Mouse (Mus musculus) frontal cortex, adult (tissue): ENCODE data around the gene Rom1.
A peak's percentile ranks its signal among the peaks of the same experiment; 100 is the strongest.
"Not testable (repeated sequence)": the region's sequence is repeated elsewhere in the genome, so short reads cannot be mapped to it uniquely, and the experiment has no call there.

ENCODE experiments used
- ATAC-seq: cut with Nextera tagmentation; 2 replicates; pipeline ENCODE4 v1.9.2; 2017; ENCODE audit warnings: mild to moderate bottlenecking, moderate library complexity, mixed read lengths; ENCODE audit not compliant: low TSS enrichment

Gene Rom1

GRCm38 (mm10) chr19:8897865-8898495, 31.2 kb downstream of the Rom1 start, which contains the start of gene Ganab:
TSS of gene Ganab (plus strand) at chr19:8898071.
- peak; percentile 98 for ATAC-seq

DNA sequence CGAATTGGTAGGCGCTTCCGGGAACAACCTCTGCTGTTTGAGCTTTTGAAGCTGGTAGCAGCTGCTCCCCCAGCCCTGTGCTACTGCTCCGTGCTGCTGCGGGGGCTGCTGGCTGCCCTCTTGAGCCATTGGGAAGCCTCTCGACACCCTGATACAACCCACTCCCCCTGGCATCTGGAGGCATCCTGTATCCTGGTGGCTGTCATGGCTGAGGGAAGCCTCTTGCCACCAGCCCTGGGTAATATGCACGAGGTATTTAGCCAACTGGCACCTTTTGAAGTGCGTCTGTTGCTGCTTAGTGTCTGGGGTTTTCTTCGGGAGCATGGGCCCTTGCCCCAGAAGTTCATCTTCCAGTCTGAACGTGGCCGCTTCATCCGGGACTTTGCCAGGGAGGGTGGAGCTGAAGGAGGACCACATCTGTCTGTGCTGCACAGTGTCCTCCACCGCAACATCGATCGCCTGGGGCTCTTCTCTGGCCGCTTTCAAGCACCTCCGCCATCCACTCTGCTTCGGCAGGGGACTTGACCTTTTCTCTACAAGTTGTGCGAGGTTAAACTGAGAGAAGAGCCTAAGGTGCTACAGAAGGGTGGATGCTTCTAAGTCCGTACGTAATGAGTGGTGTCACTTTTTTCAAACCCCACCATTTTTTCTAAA, 31.8 kb downstream of the Rom1 start:
- ATAC-seq: not testable (repeated sequence)

- ATAC-seq: not testable (repeated sequence)
Observed at GRCm38 (mm10) chr19:8896231-8896630, 32.9 kb downstream of the Rom1 start.

- ATAC-seq: no peak
Observed at GRCm38 (mm10) chr19:8895397-8895960, 33.7 kb downstream of the Rom1 start.

DNA sequence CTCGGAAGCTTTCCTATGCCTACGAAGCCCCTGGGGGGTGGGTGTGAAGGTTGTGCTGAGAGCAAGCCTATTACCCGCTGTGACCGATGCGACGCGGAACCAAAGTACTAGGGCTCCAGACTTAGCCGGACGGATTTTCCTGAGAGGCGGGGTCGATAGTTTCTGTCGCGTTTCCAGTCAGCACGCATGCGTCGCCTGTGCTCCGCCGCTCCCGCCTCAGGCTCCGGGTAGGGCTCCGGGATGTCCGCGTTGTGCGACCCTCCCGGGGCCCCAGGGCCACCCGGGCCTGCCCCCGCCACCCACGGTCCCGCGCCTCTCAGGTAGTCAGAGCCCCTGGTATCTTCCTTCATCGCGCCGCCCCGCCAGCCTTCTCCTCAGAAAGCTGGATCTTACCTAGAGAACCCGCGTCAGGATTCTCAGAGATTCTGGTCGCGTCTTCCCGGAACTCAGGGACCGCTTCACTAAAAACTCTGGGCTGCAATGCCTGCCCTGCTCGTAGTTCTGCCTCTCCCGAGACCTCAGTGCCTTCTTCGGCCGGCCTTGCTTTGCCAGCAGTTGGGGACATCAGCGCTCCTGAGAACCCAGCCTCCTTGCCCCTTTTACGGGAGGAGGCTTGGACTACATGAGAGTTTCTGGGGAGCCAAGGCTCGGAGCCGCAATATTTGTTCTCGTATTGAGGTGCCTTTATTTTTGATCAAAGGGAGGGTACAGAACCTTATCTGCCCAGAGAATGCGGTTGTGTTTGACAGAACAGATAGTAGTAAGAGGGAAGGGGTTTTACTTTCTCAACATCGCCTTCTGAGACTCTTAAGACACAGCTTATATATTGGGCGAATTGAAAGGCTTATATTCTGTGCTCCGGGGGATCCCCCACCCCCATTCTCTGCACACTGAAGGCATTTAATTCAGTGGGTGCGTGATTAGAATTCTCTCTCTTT, 36.1 kb downstream of the Rom1 start, which contains the start of gene Ints5:
Gene Ints5 (plus strand): TSS at position 177 of the 938 bp plus-strand sequence.
- ATAC-seq: peak; percentile 58

DNA sequence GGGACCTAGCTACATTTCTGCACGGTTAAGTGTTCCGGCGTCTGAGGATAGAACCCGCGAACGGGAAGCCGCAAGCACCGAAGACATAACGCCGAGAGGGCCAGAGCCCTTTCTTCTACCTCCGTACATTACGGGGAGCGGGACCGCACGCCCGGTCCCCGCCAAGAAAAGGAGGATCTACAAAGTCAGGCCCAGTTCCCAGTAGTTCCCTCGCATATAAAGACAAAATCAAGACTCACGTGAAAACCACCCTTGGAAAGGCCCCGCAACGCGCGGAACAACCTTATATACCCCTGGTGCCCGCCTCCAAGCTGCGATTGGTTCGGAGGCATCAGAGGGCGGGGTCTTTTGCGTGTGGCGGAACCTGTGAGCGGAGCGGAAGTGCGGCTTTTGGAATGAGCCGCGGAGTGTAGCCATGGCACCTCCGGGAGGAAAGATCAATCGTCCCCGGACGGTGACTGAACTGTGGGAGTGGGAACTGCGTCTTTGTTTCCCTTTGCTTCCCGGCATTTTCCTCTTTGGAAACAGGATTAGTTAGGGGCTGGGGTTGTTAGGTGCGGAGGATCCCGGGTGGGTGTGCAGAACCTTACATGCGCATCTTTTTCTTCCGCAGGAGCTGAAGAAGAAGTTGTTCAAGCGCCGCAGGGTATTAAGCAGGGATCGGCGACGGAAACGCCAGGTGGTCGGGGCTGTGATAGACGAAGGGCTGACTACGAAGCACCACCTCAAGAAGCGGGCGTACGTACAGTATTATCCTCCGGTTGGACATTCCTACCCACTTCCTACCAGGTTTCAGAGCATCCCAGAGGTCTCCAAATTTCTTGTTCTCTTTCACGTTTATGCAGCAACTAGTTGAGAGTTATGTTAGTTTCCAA, 40.4 kb downstream of the Rom1 start, which contains the start of the genes 1810009A15Rik and Gm49416:
Gene 1810009A15Rik (plus strand): TSS at position 343 of the 875 bp plus-strand sequence.
Gene Gm49416 (plus strand): TSS at position 416 of the 875 bp plus-strand sequence.
- peak; percentile 92 for ATAC-seq

DNA sequence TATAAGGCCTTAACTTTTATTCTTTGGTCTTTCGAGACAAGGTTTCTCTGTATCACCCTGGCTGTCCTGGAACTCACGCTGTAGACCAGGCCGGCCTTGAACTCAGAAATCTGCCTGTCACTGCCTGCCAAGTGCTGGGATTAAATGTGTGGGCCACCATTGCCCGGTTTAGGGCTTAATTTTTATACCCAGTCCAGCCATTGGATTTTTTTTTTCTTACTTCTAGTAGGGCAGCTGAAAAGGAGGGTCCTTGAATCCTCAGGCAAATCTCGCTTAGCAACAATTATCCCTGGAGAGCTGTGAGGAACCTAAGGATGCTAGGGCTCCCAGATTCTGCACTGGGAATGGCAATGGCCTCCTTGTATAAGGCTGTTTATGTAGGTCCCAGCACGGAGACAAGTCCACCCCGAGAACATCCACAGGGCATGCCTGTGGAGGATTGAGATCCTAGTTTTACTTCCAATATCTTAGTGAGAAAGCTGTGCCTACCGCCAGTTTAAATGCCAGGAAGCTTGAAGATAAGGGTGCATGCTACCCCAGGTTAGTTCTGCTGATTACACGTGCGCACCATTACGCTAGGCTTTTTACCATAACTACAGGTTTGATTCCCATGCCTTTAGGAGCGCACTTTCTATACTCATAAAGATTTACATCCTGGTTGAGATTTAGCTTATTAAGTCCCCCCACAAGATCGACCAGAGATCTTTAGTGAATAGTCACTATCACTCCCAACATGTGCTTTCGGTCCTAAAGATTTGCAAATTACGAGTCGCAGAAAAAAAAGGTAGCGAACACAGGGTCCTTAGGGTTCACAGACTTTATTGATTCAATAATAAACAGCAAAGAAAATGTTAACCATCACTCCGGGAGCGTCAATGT, 41.3 kb downstream of the Rom1 start:
- no peak for ATAC-seq

DNA sequence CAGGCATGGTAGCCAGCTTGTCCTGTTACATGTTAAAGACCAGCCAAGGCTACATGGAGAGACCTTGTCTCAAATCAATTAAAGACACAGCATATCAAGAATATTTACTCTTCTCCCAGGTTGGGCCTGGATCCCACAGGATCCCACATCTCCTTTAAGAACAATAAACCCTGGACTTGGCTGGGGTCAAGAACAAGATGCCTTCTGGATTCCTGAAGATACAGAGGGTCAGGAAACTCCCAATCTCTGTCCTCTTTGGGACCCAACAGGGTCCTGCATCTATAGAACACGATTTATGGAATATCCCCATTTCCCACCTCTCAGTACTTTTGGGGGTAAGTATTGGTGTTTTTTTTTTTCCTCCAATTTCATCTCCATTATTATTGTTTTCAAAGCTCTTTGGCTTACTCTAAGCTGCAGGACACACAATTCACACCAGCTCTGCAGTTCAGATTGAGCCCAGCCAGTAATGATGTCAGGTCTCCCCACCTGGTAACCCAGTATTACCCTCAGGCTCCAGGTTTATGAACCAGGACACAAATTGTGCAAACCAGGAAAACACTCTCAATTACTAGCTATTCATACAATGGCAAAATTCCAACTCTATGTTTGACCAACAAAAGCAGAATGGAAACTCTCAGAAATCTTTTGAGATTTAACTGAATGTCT, 42.1 kb downstream of the Rom1 start:
- no peak for ATAC-seq

- ATAC-seq: no peak
Observed at GRCm38 (mm10) chr19:8883616-8884015, 45.5 kb downstream of the Rom1 start, which contains the start of the genes Lbhd1 and Gm49403. TSS of gene Lbhd1 (plus strand) at chr19:8883732. TSS of gene Gm49403 (plus strand) at chr19:8883930.

- ATAC-seq: no peak
Observed at GRCm38 (mm10) chr19:8881034-8881392, 48.1 kb downstream of the Rom1 start.

GRCm38 (mm10) chr19:8880311-8881033, 48.7 kb downstream of the Rom1 start, which contains the start of gene Uqcc3:
TSS of gene Uqcc3 (minus strand) at chr19:8880923.
- peak; percentile 95 for ATAC-seq
